Mouse (Mus musculus): ENCODE results near the gene Etaa1.

- TF ChIP-seq TAL1 (IDR thresholded peaks at IDR 0.05; ENCODE audit: low read length) (no peak), GATA1 (IDR thresholded peaks at IDR 0.05; ENCODE audit: low read length) (no peak)
These were observed 35.8 kb downstream of the Etaa1 start for GRCm38 (mm10) chr11:17917905-17918304.
